Mouse (Mus musculus): ENCODE results near the gene Cacna1b.

DNA sequence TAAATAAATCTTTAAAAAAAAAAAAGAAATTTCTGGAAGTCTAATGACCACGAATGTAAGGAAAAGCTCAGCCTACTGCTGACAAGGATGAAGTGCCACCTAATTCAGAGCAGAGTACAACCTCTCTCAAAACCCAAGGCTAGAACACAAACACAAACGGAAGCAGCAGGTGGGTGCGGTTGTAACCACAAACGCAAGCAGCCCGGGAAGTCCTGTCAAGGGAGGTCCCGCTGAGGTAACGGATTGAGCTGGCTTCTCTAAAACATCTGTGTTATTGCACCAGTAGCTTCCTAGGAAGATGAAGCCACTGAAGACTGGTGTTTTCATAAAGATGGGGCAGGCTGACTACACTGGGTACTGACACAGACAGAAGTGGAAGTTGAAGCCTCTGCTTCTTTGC lies 15.1 kb downstream of the Cacna1b start:
- TF ChIP-seq CTCF (conservative IDR thresholded peaks at IDR 0.05; ENCODE audit: low read length) = no peak
- no peak for TF ChIP-seq POU5F1 (IDR thresholded peaks at IDR 0.05; ENCODE audit: borderline replicate concordance, low read length)

Data from E14TG2a.4 (cell line).